Mouse (Mus musculus) mouse embryonic stem cell (cell line): ENCODE data around the gene Il17a.
"Not testable (repeated sequence)": the region's sequence is repeated elsewhere in the genome, so short reads cannot be mapped to it uniquely, and the experiment has no call there.

Experiments
- in situ Hi-C, 2 experiments: fragments of 300-500 bp; cut with MboI; formaldehyde crosslinking; loops; 1 replicate in 1 of 2; 3 replicates in 1 of 2; pipeline ENCODE4 v1.14.3; 2019 to 2020; ENCODE audit warnings: low sequenced_read_pairs in 2 of 2, low pct_unique_long_range_greater_than_20kb in 1 of 2, mixed read lengths in 1 of 2; ENCODE audit not compliant: unreplicated experiment in 1 of 2

The Il17a gene

DNA sequence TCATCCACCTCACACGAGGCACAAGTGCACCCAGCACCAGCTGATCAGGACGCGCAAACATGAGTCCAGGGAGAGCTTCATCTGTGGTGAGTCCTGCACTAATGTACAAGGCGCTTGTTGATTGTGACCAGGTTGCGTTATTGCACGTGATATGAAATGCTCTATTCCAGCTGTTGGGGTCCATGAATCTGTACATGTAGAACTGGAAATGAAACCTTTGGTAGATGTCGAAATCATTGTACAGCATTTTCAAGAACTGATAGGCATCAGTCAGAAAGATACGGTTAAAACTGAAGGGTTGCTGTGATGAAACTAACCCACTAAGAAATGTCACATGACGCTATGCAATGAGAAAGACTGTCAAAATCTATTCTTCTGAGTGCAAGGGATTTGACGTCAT lies at the start of gene Il17a:
Gene Il17a, plus strand, starts transcription at position 3 of the 400 bp plus-strand sequence.
- in situ Hi-C loops, result no loop called here

DNA sequence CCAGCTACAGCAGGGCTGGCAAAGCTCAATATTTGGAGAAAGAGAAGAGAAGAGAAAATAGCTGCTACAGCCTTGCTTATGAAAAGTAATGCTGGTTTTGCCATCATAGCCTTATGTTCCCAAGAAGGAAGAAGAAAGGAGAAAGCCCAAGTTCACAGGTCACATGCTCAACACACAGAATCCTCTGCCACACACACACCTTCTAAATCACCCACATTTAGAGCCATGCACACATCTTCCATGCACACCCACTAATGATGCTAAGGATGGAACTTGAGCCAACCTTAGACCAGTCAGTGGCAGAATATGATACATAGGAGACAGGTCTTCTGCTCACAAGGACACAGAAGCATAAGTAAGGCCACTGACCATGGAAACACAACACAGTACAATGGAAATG lies 47.9 kb upstream of the Il17a start:
- in situ Hi-C loops, result no loop called here

DNA sequence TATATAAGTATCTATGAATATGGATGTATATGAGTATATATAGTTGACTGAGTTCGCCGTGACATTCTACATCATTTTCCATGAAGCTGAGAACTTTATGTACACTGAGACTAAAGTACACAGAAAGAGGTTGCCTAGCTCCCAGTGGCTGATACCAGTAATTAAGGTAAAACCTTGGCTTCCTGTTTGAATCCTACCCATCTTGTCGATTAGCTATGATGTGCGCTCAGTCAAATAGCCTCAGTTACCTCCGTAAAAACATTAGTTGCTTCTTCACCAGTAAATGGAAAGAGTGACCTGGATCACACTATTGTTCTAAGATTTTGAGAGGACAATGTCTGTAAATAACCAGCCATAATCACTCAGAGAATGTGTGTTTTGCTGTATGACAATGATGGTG lies 47.3 kb upstream of the Il17a start:
- in situ Hi-C loops, result no loop called here

DNA sequence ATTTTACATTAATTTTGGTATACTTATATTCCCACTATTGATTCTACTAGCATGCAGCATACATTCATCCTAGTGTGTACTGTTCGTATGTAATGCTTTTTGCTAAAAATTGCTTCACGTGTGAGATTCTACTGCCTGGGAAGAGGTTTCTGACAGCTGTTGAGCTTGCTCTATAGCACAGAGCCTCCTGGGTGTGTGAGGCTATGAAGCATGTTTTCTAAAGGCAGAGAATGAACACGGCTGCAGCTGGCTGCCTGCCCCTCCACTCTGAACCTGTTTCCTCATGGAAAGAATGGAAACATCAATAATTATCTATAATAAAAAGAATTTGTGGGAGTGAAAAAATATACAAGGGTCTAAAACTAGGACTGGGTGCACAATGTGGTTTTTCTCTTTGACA lies 46.9 kb upstream of the Il17a start:
- in situ Hi-C loops, result no loop called here

DNA sequence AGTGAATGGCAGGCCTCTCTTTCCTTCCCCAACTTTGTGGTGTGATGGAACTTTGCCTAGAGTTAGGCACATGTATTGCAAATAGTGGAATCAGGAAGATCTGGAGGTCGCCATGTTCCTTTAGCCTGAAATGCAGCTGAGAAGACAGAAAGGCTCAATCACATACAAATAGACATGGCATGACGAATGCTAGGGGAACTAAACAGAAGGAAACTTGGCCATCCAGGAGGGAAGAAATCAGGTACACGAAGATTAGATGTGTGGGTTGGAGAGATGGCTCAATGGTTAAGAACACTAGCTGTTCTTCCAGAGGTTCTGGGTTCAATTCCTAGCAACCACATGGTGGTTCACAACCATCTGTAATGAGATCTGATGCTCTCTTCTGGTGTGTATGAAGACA lies 46.3 kb upstream of the Il17a start:
- in situ Hi-C loops, result no loop called here

DNA sequence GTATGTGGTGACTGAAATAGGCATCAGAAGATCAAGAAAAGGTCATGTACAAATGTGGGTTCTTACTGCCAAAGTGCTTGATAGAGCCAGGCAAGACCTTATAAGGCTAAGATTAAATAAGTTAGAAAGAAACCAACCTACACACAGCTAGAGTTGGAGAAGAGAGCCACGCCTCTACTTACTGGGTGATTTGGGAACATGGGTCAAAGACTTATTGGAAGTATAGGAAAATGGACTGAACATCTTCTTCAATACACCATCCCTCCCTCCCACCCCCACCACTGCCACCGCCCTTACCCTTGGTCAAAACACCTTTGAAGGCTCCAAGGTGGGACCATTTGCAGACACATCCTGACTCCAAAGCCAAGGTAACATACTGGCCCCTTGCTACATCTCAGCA lies 45.3 kb upstream of the Il17a start:
- in situ Hi-C loops, result no loop called here

DNA sequence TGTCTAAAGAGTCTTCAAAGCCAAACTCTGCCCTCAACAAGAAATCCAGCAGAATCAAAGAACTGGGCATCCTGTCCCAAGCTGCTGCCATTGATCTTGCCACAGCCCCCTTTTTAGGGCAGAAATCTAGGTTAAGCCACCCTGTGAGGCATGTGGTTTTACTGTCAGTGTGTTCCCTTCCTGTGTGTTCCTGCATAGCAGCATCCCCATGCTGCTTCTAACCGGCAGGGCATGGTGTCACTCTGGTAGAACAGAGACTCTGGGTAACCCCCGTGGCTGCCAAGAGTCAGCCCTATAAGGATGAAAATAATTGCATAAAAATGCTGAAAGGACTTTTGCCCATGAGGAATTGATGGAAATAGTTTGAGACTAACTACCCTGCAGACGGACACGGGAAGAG lies 44.8 kb upstream of the Il17a start:
- in situ Hi-C loops, result no loop called here

DNA sequence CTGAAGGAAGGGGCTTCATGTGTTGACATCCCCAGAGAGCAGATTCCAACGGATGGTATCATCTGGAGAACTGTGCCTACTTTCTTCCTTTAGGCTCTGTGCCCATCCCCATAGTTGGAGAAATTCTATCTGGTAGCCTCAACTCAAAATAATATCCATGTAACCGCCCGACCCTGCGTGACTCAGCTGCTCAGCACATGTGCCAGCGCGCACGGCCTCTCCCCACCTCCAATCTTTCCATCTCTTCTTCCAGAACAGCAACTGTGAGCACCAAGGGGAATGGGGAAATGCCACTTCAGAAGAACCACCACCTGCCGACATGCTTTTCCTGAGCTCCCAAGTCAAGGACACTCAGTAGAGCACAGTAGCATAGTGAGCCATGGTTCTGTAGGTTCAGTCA lies 39.4 kb upstream of the Il17a start:
- in situ Hi-C loops, result no loop called here

DNA sequence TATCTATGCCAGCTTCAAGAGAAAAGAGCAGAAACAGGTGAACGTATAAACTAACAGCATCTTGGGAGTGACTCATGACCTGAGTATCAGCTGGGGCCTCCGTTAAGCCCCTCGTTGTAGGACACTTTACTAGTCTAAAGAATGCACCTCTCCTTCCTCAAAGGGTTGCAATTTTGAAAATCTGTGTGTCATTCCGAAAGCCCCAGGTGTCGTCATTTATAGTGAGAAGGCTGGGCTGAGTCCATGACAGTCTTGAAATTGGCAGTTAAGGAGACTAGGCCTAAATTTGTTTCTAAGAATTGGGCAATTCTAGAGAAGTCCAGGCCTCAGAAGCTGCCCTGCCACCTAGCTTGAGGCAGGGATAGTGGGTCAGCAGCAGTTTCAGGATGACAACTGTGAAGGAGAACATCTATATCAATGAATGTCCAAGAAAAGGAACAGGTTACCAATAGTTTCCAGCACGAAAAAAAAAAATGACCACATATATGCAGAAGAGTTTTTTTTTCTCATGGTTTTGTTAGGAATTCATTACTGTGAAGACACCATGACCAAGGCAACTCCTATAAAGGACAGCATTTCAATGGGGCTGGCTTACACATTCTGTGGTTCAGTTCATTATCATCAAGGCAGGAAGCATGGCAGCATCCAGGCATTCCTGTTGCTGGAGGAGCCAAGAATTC lies 36.9 kb upstream of the Il17a start:
- in situ Hi-C loops, result no loop called here

DNA sequence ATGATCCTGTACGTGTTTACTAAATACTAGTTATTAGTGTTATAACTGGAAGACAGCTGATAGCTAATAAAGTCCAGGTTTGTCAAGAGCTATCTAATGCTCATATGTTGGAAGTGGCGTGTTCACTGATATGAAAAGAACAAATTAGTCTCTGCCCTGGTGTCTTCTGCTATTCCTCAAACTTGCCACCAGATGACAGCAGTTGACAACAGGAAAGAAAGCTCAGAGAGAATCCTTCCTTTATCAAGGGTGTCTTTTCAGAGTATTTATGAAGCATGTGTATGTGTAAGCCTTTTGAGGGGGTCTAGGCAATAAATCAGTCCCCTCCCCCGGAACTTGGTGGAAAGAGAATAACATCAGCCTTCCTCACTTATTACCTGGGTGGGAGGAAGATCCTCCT lies 30.7 kb upstream of the Il17a start:
- in situ Hi-C loops, result no loop called here

DNA sequence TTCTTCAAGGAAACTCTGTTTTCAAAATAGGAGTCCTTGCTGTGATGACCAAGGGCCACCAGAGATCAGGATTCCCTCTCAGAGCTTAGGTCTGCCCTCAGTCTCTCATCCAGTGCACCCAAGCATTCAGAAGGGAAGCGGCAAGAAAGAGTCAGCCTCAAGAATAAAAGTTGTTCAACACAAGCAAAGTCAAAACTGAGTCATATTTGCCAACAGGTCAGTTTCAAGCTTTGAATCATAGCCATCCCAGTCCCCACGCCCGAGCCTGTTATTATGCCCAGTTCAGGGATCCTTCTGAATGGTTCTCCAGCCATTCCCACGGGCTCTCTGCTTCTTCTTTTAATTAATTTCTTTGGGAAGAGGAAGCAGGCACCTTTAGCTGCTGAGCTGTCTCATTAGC lies 5.9 kb downstream of the Il17a start:
- in situ Hi-C loops, result no loop called here

DNA sequence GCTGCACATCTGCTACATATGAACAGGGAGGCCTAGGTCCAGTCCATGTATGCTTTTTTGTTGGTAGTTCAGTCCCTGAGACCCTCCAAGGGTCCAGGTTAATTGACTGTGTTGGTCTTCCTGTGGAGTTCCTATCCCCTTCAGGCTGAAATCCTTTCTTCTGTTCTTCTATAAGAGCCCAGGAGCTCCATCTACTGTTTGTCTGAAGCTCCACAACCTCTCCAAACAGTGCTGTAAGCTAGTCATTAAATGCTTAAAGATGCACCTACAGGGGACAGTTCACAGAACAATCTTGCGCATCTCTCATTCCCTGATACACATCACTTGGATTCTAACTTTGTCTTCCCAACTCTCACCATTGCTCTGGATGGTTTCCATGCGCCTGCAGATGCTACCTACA lies 7.8 kb downstream of the Il17a start:
- in situ Hi-C loops, result no loop called here

DNA sequence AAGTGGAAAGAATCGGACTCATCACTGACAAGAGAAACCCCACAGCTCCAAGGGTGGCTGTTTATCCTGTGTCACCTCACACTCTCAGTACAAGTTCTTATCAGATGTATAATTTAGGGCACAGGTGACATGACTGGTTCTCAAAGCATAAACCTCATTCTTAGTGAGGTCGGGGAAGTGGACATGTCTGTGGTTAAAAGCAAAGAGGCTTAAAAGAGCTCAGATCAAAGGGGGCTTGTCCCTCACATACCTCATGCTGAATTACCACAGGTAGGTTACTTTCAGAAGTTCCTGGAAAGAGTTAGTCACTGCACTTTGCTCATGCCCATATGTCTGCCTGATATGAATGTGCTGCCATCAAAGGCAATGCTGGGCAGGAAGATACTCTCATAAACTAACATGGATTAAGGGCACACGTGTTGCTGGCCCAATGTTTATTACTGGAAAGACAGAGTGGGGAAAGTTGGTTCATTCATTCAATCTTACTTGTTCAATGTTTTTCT lies 9.8 kb downstream of the Il17a start:
- in situ Hi-C loops, result no loop called here

DNA sequence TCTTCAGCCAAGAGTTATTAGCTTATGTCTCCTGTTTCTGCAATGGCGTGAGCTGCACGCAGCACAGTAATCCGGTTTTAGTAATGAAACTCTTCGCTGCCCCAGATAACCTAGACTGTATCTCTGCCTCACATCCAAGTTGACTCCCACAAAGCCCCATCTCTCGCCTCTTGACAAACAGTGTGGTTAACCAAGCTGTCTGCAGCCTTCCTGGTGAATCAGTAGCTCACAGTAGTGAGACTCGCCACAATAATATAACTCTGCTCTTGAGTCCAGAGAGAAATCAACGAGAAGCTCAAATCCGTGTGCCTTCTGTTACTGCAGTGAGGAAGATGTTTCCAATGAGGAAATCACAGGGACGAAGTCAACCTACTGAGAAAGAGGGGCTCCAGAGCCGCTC lies 23.7 kb downstream of the Il17a start:
- in situ Hi-C loops, result no loop called here

DNA sequence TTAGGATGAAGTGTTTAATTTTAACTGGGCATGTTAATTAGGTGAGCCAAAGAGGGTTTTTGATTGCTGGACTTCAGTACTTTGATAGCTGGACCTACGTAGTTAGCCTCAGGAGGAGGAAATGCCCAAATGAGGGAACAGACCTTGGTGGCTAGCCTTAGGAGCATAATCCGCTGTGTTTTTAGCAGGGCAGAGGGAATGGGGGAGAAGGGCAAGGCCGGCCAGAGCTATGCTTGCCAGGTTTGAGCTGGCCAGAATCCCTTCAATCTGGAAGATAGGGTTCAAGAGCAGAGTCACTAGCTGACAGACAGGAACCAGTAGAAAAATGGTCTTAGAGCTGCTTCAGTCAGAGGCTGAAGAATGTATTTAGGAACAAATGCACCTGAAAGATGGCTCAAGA lies 26.9 kb downstream of the Il17a start:
- in situ Hi-C loops, result no loop called here

DNA sequence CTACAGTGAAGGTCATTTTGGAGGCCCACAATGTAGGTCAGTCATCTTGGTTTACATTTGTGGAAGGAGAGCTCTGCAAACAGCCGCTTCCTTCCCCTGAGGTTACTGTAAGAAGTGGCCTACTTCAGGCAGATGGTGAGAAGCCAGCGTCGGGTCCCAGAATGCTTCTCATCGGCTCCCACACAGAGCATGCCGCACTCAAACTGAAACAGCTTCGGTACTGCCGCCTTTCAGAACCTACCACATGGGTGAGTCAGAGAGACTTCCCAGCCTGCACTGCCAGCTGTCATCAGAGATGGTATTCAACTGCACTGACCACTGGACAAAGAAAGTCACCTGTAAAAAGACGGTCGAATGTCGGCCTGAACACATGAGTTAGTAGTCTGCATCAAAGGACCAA lies 29.1 kb downstream of the Il17a start:
- in situ Hi-C loops, result no loop called here

DNA sequence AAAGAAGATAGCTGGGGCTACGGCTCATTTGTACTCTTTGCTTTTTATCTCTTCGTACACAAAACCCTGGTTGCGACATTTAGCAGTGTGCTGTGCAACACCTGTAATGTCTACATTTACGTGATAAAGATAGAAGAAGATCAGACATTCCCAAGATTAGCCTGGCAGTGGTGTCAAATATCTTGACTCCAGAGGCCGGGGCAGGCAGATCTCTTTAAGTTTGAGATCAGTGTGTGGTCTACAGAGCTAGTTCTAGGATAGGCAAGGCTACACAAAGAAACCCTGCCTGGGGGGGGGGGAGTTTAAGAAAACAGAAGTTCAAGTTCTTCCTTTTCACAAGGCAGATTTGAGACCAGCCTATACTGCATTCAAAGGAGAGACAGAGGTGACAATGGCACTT lies 29.6 kb downstream of the Il17a start:
- in situ Hi-C loops, result no loop called here

DNA sequence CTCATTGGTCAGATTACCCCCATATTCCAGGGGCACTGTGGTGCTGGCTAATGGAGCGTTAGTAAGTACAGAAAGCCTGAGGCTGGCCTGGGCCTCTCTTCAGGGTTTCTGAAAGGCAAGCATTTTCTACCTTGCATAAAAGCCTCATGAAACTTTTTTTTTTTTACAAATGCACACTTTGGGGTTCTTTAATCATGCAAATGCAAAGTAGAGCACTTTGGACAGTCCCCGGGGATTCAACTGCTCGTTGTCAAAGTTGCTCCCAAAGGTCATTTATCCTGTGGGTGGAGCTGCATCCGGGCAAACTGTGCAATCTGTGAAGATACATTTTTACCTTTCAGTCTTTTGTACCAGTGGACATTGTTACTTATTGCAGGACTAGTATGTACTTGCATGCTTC lies 30.7 kb downstream of the Il17a start:
- in situ Hi-C loops, result no loop called here

DNA sequence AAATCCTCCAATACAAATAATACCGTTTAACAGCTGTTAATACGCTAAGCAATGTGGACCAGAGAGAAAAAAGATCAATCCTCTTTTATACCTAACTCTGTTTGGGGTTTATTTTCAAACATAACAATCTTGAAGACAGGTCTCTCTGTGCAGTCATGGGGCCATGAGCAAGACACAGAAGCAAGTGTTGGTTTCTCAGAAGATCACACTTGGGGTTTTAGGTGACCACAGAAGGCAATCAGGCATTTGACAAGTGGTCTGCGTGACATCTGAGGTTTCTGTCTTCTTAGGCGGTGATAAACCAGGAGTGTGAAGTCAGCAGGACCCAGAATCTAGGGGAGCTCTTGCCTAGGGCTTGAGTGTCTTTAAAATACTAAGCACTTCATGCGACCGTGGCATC lies 35.8 kb downstream of the Il17a start:
- in situ Hi-C loops, result no loop called here

DNA sequence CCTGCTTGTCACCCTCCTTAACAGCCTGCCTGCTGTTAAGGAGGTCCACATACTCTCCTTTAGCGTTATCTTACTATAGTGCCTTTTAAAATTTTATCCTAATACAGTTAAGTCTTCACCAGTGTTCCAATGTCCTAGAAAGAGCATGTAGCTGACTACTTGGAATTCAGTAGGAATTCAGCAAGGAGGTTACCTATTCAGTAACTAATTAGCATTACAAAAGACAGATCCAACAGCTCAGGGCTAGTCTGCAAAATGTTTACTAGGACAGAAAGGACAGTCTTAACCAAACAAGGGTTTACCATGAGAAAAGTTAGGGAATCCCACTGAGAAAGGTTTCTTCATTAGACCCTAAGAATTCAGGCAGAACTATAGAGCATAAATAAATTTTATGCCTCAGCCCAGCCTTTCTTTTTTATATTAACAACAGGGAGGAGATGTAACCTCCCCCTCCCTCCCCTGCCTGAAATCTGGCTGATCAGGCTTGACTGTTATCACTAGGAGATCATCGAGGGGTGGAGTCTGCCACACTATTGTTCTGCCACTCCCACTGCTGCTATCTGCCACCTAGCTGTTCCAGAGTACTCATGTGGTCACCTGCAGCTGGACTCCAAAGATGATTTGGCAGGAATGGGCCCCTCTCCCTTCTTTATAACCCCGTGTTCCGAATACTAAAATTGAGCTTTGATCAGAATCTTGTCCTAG lies 43.5 kb downstream of the Il17a start:
- in situ Hi-C loops, result not testable (repeated sequence)
